Mouse (Mus musculus) liver, embryonic 12.5 days (tissue): ENCODE measurements around the gene Tspan33. TPM values are rescaled to one million over a fixed set of nuclear protein-coding genes. Genes with fewer than 3 reads are reported as not detected.

Experiments used
- ATAC-seq: fragments of 200-750 bp; cut with Nextera tagmentation; 2 replicates; pipeline ENCODE4 v1.8.0; 2017; ENCODE audit warnings: moderate number of reproducible peaks, mild to moderate bottlenecking, moderate library complexity
- H3K27ac ChIP-seq: fragments of 300-500 bp; sonication (generic); 2 replicates; pipeline ENCODE4 v1.5.1; 2016; ENCODE audit warnings: mild to moderate bottlenecking
- H3K27me3 ChIP-seq: fragments of 300-500 bp; sonication (generic); replicated peaks from 2 replicates; pipeline ENCODE4 v1.6.1; 2016; ENCODE audit warnings: mild to moderate bottlenecking, moderate library complexity
- H3K36me3 ChIP-seq: fragments of 300-500 bp; sonication (generic); 2 replicates; pipeline ENCODE4 v1.6.1; 2016; ENCODE audit warnings: mild to moderate bottlenecking, moderate library complexity
- H3K4me1 ChIP-seq: fragments of 300-500 bp; sonication (generic); 2 replicates; pipeline ENCODE4 v1.6.1; 2016
- H3K4me2 ChIP-seq: fragments of 300-500 bp; sonication (generic); 2 replicates; pipeline ENCODE4 v1.6.1; 2016; ENCODE audit warnings: mild to moderate bottlenecking, moderate library complexity
- H3K4me3 ChIP-seq: fragments of 300-500 bp; sonication (generic); 2 replicates; pipeline ENCODE4 v1.5.1; 2016; ENCODE audit warnings: mild to moderate bottlenecking, moderate library complexity
- H3K9ac ChIP-seq: fragments of 300-500 bp; sonication (generic); 2 replicates; pipeline ENCODE4 v1.6.1; 2016; ENCODE audit warnings: mild to moderate bottlenecking, moderate library complexity
- H3K9me3 ChIP-seq: fragments of 300-500 bp; sonication (generic); replicated peaks from 2 replicates; pipeline ENCODE4 v1.6.1; 2016; ENCODE audit warnings: mild to moderate bottlenecking, moderate library complexity
- WGBS: fragments of 180-500 bp; shearing (Covaris S2); methylation state at CpG from one replicate; pipeline ENCODE4 v1.1.7; 2016; ENCODE audit not compliant: insufficient replicate concordance; 5-methylcytosine and 5-hydroxymethylcytosine counted together
- polyA plus RNA-seq: library from polyadenylated mRNA; unstranded; fragments of >200 nt; fragmentation: Nextera tagmentation; extraction: Ambion mirVana; gene quantifications from 2 replicates; pipeline ENCODE4 v1.2.1, GENCODE M21; 2016

The Tspan33 gene
- polyA plus RNA-seq, 1 experiment from 2014 or later: 203 TPM

DNA sequence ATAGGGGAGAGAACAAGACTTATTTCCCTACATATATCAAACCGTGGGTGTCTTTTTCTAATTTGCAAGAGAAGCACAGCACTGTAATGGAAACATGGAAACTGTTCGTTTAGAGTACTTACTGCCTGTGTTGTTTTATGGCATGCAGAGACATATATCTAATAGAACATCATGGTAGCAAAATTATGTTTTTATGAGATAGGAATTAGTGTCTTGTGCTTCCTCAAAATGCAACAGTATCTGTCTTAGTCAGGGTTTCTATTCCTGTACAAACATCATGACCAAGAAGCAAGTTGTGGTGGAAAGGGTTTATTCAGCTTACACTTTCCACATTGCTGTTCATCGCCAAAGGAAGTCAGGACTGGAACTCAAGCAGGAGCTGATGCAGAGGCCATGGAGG lies 8.1 kb downstream of the Tspan33 start:
- Histone ChIP-seq H3K27ac (peak overlapping the region; percentile 99), H3K9me3 (no peaks in the 10 kb centered on the region), H3K9ac (peak overlapping the region; percentile 78), H3K36me3 (peaks cover 80% of the 10 kb centered on the region), H3K4me3 (peak overlapping the region; percentile 48), H3K4me1 (peaks cover 92% of the 10 kb centered on the region), H3K4me2 (peak overlapping the region; percentile 73), H3K27me3 (no peaks in the 10 kb centered on the region)
- WGBS: 42% methylated on average over 3 of the region's 3 CpGs
- ATAC-seq: no peak

DNA sequence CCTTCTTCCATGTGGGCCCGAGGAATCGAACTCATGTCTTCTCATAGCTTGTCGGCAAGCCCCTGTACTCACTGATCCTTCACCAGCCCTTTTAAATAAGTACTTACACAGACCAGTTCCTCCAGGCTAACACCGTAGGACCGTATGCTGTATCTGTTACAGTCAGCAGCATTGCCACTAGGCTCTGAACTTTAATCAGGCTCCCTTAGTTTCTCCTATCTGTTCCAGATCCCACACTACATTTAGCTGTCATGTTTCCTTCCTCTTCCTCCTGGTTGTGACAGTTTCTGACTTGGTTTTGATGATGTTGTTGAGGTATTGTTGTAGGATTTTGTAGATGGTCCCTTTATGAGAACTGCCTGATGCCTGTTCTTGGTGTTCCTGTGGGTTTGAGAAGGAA lies 10.1 kb downstream of the Tspan33 start:
- Histone ChIP-seq H3K9me3 (no peaks in the 10 kb centered on the region), H3K27ac (peak overlapping the region; percentile 57), H3K27me3 (no peaks in the 10 kb centered on the region), H3K36me3 (peaks cover 85% of the 10 kb centered on the region), H3K4me3 (no peak overlapping the region), H3K4me1 (peaks cover 87% of the 10 kb centered on the region), H3K4me2 (peak overlapping the region; percentile 73), H3K9ac (peak overlapping the region; percentile 78)
- ATAC-seq: no peak
- WGBS: 50% methylated on average over 5 of the region's 5 CpGs

DNA sequence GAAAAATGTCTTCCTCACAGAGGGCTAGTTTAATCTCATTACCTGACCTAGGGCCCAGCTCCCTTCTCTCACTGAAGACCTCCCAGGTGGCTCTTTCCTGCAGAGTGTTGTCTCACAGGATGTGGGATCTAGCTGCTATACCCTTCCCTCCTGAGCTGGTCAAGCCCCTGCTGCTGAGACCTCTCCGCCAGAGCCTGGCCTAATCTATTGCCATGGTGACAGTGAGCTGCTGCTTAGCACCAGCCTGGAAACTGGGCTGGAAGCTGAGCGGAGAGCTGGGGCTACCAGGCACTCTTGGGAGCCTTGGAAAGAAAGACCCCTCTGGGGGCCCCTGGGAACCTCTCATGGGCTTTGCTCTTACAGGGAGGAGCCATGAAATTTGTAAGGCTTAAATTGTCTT lies 13.9 kb downstream of the Tspan33 start:
- Histone ChIP-seq H3K4me1 (peaks cover 57% of the 10 kb centered on the region), H3K9ac (peak overlapping the region; percentile 33; the same call in 1 of the 2 replicates), H3K4me3 (no peak overlapping the region), H3K9me3 (no peaks in the 10 kb centered on the region), H3K27me3 (no peaks in the 10 kb centered on the region), H3K4me2 (no peak overlapping the region), H3K36me3 (peaks cover 98% of the 10 kb centered on the region), H3K27ac (0 out of 2 replicates have a peak overlapping the region, but pooled peaks have one; percentile 25)
- WGBS: 64% methylated on average over 2 of the region's 2 CpGs
- ATAC-seq: no peak

DNA sequence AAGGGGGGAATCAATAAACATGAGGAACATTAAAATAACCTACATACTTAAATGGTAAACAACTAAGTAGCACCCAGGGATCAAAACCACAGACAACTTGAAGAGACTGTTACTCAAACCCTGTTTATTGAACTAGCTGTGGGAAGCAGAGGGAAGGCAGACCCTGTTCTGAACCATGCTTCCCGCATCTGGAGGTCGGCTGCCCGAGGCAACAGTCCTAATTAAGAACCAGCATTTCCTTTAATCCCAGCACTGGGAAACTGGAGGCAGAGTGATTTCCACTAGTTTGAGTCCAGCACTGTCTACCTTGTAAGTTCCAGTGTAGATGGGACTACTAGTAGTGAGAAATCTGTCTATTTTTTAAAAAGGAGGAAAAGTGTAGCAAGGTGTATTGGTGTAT lies 17.3 kb downstream of the Tspan33 start:
- Histone ChIP-seq H3K4me2 (no peak overlapping the region), H3K9ac (no peak overlapping the region), H3K27me3 (no peaks in the 10 kb centered on the region), H3K27ac (no peak overlapping the region), H3K4me3 (no peak overlapping the region), H3K9me3 (no peaks in the 10 kb centered on the region), H3K4me1 (peaks cover 24% of the 10 kb centered on the region), H3K36me3 (peaks cover 99% of the 10 kb centered on the region)
- WGBS: 81% methylated on average over 3 of the region's 3 CpGs
- ATAC-seq: no peak

DNA sequence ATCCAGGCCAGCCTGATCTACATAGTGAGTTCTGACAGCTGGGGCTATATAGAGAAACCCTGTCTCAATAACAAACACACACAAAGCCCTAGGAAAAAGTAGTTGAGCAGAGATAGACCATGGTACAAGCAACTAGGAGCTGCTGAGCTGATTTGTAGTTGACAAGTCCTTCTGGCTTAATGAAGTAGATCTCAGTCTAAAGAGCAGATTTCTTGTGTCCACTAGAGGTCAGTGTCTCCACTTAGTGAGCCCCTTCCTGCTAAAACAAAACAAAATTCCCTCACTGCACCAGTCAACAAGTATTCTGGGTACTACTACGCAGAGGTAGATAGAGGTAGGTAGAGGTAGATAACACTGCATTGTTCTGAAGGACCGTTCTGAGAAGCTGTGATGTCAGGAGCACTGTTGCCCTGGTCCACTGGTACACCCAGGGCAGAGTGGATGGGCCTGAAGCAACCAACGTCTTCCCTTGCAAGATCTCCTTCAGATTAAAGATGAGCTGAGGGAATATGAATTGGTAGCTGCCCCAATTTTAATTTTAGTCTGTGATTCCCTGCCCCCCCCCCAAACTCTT lies 18.1 kb downstream of the Tspan33 start:
- Histone ChIP-seq H3K4me2 (no peak overlapping the region), H3K27ac (no peak overlapping the region), H3K4me1 (peaks cover 23% of the 10 kb centered on the region), H3K36me3 (peaks cover 99% of the 10 kb centered on the region), H3K27me3 (peaks cover 6% of the 10 kb centered on the region), H3K9ac (no peak overlapping the region), H3K9me3 (no peaks in the 10 kb centered on the region), H3K4me3 (no peak overlapping the region)
- WGBS: 49% methylated on average over 3 of the region's 3 CpGs
- ATAC-seq: no peak

DNA sequence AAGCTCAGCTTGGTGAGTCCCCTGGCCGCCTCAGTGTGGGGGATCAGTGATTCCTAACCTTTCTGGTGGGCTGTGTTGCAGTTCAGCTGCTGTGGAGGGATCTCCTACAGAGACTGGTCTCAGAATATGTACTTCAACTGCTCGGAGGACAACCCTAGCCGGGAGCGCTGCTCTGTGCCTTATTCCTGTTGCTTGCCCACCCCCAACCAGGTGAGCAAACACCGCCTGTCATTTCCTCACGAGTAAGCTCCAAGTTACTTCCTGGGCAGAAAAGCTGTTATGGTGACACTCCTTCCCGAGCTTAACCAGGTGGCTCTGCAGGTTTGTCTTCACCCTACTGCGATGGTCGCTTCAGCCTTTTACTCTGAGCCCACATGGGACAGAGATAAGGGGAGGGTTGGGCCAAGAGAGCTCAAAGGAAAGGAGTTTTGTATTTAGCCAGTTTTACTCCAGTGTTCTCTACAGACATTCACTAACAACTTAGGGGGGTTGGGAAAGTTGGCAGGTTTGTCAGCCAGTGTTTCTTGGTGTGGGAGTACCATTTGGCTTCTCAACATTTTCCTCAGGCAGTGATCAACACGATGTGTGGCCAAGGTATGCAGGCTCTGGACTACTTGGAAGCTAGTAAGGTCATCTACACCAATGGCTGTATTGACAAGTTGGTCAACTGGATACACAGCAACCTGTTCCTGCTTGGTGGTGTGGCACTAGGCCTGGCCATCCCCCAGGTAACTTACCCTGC lies 22.8 kb downstream of the Tspan33 start:
- WGBS: 58% methylated on average over 10 of the region's 10 CpGs
- Histone ChIP-seq H3K4me1 (peaks cover 26% of the 10 kb centered on the region), H3K4me2 (no peak overlapping the region), H3K4me3 (no peak overlapping the region), H3K36me3 (peaks cover 86% of the 10 kb centered on the region), H3K27me3 (peaks cover 20% of the 10 kb centered on the region), H3K9me3 (no peaks in the 10 kb centered on the region), H3K9ac (no peak overlapping the region), H3K27ac (no peak overlapping the region)
- ATAC-seq: no peak

DNA sequence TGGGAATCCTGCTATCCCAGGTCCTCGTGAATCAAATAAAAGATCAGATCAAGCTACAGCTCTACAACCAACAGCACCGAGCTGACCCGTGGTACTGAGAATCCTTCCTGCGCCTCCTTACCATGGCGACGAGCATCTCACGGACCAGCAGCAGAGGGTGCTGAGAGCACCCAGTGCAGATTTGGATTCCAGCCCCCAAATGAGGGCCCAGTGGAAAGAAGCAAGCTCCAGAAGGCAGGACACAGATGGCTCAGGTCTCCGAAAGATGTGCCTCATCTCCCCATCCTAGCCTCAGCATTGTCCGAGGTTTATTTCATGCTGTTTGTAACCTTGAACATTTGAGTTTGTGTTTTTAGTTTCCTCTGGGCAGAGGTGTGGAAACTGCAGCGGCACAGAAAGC lies 23.5 kb downstream of the Tspan33 start:
- peaks cover 26% of the 10 kb centered on the region for H3K4me1 ChIP-seq
- H3K27ac ChIP-seq: 0 out of 2 replicates have a peak overlapping the region, but pooled peaks have one; percentile 2
- H3K27me3 ChIP-seq: peaks cover 20% of the 10 kb centered on the region
- H3K4me3 ChIP-seq: no peak overlapping the region
- H3K36me3 ChIP-seq: peaks cover 78% of the 10 kb centered on the region
- H3K9ac ChIP-seq: no peak overlapping the region
- H3K4me2 ChIP-seq: no peak overlapping the region
- WGBS: 67% methylated on average over 10 of the region's 10 CpGs
- no peaks in the 10 kb centered on the region for H3K9me3 ChIP-seq
- ATAC-seq: peak; percentile 7; the same call in 1 of the 2 replicates

DNA sequence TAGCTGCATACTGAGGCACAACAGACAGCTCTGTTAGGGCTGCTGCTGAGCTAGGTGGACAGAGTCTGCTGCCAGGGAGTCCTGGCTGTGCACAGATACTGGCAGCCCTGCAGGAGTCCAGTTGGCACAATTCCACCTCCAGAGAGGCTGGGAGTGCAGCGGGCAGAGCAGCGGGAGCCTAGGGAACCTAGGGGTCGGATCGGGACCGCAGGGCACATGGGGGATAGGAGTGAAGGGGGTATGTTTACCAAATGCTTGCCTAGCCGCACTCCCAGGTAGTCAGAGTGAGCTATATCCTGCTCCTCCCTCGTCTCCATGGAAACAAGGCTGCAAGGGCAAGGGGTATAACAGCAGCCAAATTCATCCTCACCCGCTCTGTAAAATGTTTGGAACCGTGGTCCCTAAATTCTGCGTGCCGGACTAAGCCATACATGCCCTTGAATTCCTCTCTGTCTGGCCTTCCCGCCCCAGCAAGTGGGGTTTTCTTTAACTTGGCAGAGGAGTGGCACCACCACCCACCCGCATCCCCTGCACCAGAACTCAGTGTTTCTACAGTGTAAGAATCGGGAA lies 24.0 kb downstream of the Tspan33 start:
- H3K27me3 ChIP-seq: peaks cover 20% of the 10 kb centered on the region
- no peak overlapping the region for H3K4me3 ChIP-seq
- no peaks in the 10 kb centered on the region for H3K9me3 ChIP-seq
- H3K27ac ChIP-seq: peak overlapping the region; percentile 54; the same call in 1 of the 2 replicates
- H3K4me2 ChIP-seq: peak overlapping the region; percentile 20; the same call in 1 of the 2 replicates
- peaks cover 73% of the 10 kb centered on the region for H3K36me3 ChIP-seq
- WGBS: 40% methylated on average over 14 of the region's 14 CpGs
- H3K9ac ChIP-seq: no peak overlapping the region
- ATAC-seq: peak; percentile 8; the same call in 1 of the 2 replicates
- H3K4me1 ChIP-seq: peaks cover 26% of the 10 kb centered on the region

DNA sequence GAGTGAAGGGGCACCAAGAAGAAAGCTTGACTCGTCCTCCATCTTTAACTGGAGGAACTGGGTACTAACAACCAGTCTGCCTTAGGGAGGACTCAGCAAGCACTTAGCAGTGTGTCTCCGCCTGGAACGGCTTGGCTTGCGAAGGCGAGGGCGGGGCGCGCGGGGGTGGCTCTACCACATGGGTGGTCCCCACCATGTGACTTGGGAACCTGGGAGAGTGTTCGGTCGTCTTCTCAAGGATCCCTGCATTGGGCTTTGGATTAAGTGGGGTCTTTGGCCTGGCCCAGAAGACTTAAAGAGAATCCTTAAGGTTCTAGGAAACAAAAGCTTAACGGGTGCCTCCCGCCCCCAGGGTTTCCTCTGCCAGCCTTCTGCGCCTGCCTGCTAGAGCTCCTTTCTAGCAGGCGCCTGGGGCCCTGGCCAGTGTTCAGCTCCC lies 24.9 kb downstream of the Tspan33 start:
- H3K4me2 ChIP-seq: peak overlapping the region; percentile 43
- no peaks in the 10 kb centered on the region for H3K9me3 ChIP-seq
- H3K4me1 ChIP-seq: peaks cover 26% of the 10 kb centered on the region
- 24% methylated on average over 15 of the region's 15 CpGs for WGBS
- H3K36me3 ChIP-seq: peaks cover 65% of the 10 kb centered on the region
- peak; percentile 38; the same call in 1 of the 2 replicates for ATAC-seq
- peaks cover 20% of the 10 kb centered on the region for H3K27me3 ChIP-seq
- H3K9ac ChIP-seq: no peak overlapping the region
- peak overlapping the region; percentile 10; the same call in 1 of the 2 replicates for H3K4me3 ChIP-seq
- peak overlapping the region; percentile 54 for H3K27ac ChIP-seq

DNA sequence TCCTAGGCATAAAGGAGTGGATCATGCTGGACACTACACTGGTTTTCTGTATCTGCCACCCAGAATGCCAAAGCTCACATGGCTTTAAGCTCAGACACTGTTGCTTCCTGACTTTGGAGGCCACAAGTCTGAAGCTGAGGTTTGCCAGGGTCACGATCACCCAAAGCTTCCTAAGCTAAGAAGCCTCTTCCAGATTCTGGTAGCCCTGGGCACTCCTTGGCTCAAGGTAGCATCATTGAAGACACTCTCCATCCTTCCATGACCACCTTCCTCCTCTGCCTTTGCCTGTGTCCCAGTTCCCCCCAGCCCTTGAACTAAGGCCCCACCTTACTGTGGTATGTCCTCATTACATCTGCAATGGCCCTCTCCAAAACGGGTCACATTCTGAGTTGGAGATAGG lies 27.9 kb downstream of the Tspan33 start:
- Histone ChIP-seq H3K36me3 (peaks cover 35% of the 10 kb centered on the region), H3K27me3 (peaks cover 19% of the 10 kb centered on the region), H3K27ac (peak overlapping the region; percentile 43), H3K9ac (no peak overlapping the region), H3K4me3 (no peak overlapping the region), H3K9me3 (no peaks in the 10 kb centered on the region), H3K4me1 (peaks cover 21% of the 10 kb centered on the region), H3K4me2 (no peak overlapping the region)
- no peak for ATAC-seq
- WGBS: 53% methylated on average over 2 of the region's 2 CpGs

DNA sequence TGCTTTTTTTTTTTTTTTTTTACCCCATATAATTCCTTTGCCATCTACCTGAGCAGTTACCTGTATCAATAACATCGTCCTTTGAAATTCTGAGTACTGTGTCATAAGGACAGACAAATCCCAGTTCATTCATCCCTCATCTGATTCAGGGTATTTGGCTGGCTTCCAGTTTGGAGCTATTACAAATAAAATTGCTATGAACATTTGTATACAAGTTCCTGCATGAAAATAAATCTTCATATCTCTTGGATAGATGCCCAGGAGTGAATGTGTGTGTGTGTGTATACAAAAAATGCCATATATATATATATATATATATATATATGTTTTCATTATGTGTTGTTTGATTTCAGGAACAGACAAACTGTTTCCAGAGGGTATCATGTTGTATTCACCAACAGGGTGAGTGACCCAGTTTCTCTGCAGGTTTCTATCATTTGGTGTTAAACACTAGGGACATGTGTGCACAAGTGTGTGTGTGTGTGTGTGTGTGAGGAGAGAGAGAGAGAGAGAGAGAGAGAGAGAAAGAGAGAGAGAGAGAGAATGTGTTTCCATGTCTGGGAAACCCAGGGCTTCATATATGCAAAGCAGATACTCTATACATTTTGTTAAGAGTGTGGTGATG lies 32.7 kb downstream of the Tspan33 start:
- Histone ChIP-seq H3K27ac (no peak overlapping the region), H3K9ac (no peak overlapping the region), H3K9me3 (no peaks in the 10 kb centered on the region), H3K4me3 (no peak overlapping the region), H3K36me3 (no peaks in the 10 kb centered on the region), H3K4me2 (no peak overlapping the region), H3K27me3 (peaks cover 18% of the 10 kb centered on the region), H3K4me1 (no peaks in the 10 kb centered on the region)
- 78% methylated on average over 1 of the region's 1 CpGs for whole genome bisulfite sequencing
- no peak for ATAC-seq

DNA sequence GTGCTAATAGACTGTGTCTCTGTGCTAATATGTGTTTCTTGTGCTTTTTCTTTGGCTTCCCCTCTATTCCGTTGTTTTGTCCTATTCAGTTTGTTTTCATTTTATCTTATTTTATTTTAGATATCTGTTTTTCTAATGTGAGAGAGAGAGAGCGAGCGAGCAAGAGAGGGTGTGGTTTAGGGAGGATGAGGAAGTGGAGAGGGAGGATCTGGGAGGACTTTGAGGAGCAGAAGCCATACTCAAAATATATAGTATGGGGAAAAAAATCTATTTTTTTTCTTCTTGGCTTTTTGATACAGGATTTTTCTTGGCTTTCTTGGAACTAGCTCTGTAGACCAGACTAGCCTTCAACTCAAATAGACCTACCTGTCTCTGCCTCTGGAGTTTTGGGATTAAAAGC lies 34.0 kb downstream of the Tspan33 start:
- Histone ChIP-seq H3K27me3 (peaks cover 31% of the 10 kb centered on the region), H3K27ac (no peak overlapping the region), H3K4me1 (no peaks in the 10 kb centered on the region), H3K4me3 (no peak overlapping the region), H3K9me3 (no peaks in the 10 kb centered on the region), H3K36me3 (no peaks in the 10 kb centered on the region), H3K9ac (no peak overlapping the region), H3K4me2 (no peak overlapping the region)
- no peak for ATAC-seq
- 50% methylated on average over 3 of the region's 3 CpGs for WGBS
